9 mouse cellular contexts compared by ENCODE assay signal in genomic region chr1:165035618-165036017, GRCm38 (mm10).
DNase-seq lines count a peak whose midpoint lies in the region; ATAC-seq lines count a peak whose summit lies in the region.
"Had no signal": no experiment of that assay in that cellular context is flagged by ENCODE, and none has a peak within 500 bp of the region (broad histone marks: within the 10 kb centered on the region; RNA-seq: fewer than 3 reads in every experiment).

No protein-coding gene starts in this region.

- intact Hi-C loops in gastrocnemius, postnatal 14 days (cut with DNase I; ENCODE audit: low total_unique reads), result loop anchor here (5.0 kb wide), 1 partner anchor 718 kb away; no protein-coding TSS in a partner anchor
- intact Hi-C loops in left cerebral cortex, postnatal 14 days (cut with DNase I), result loop anchor here (5.0 to 10.0 kb wide), 2 partner anchors 77 to 141 kb away; no protein-coding TSS in a partner anchor

- H3K4me1 ChIP-seq in forebrain, embryonic 15.5 days, result no peaks in the 10 kb centered on the region
- no peaks in the 10 kb centered on the region for H3K4me1 ChIP-seq in forebrain, embryonic 10.5 days

- H3K9ac ChIP-seq in forebrain, embryonic 15.5 days (replicated peaks), result no peak overlapping the region

- no peak overlapping the region for H3K27ac ChIP-seq in forebrain, embryonic 15.5 days (replicated peaks)
- H3K27ac ChIP-seq in forebrain, embryonic 10.5 days, result no peak overlapping the region
- H3K27ac ChIP-seq: macrophage had no signal

- 78% methylated on average over 1 of the region's 1 CpGs for WGBS in forebrain, embryonic 15.5 days
- WGBS in forebrain, embryonic 10.5 days, result 83% methylated on average over 1 of the region's 1 CpGs

- H3K9me3 ChIP-seq in forebrain, embryonic 15.5 days, result no peaks in the 10 kb centered on the region
- no peaks in the 10 kb centered on the region for H3K9me3 ChIP-seq in forebrain, embryonic 10.5 days

- H3K4me3 ChIP-seq in forebrain, embryonic 15.5 days, result no peak overlapping the region
- H3K4me3 ChIP-seq in forebrain, embryonic 10.5 days, result no peak overlapping the region

- ATAC-seq in forebrain, embryonic 15.5 days (replicated peaks), result peak; percentile 79

- H3K27me3 ChIP-seq in forebrain, embryonic 15.5 days, result no peaks in the 10 kb centered on the region
- H3K27me3 ChIP-seq in forebrain, embryonic 10.5 days (ENCODE audit: poor library complexity, severe bottlenecking), result no peaks in the 10 kb centered on the region
- no peaks in the 10 kb centered on the region for H3K27me3 ChIP-seq in splenic B cell, adult 2 months (ENCODE audit: control insufficient read depth, insufficient read depth, low read length, poor library complexity, severe bottlenecking)

- H3K4me2 ChIP-seq in forebrain, embryonic 15.5 days (replicated peaks), result no peak overlapping the region

- H3K36me3 ChIP-seq in forebrain, embryonic 15.5 days, result no peaks in the 10 kb centered on the region
- no peaks in the 10 kb centered on the region for H3K36me3 ChIP-seq in forebrain, embryonic 10.5 days (replicated peaks)
- no peaks in the 10 kb centered on the region for H3K36me3 ChIP-seq in splenic B cell, adult 2 months (ENCODE audit: control insufficient read depth, insufficient read depth, low read length, poor library complexity, severe bottlenecking)

- no peak for DNase-seq in forebrain, embryonic 10.5 days (ENCODE audit: extremely low spot score, low spot score)
- DNase-seq in urinary bladder, postnatal 14 days (ENCODE audit: low spot score), result peak; percentile 13
- no peak for DNase-seq in urinary bladder, adult 2 months (ENCODE audit: low spot score)
- peak; percentile 33 for DNase-seq in gastrocnemius, postnatal 14 days
- DNase-seq in left cerebral cortex, postnatal 14 days (ENCODE audit: low spot score in 2 of 2), result peak; percentile 68 to 74
- peak; percentile 47 for DNase-seq in splenic B cell, adult 2 months (ENCODE audit: low read depth, low spot score)
- no peak for DNase-seq in heart, adult 18-20 months

Comparison
In these comparisons a context has a peak if more than half of its experiments do, and no peak if none do; other contexts are left out.
1. DNase-seq: peak in urinary bladder, postnatal 14 days (single experiment), gastrocnemius, postnatal 14 days (single experiment), left cerebral cortex, postnatal 14 days (2 of 2) and splenic B cell, adult 2 months (single experiment); none in forebrain, embryonic 10.5 days (single experiment), urinary bladder, adult 2 months (single experiment) and heart, adult 18-20 months (0 of 2).